Mouse (Mus musculus): ENCODE results near the gene B2m.

The B2m gene

DNA sequence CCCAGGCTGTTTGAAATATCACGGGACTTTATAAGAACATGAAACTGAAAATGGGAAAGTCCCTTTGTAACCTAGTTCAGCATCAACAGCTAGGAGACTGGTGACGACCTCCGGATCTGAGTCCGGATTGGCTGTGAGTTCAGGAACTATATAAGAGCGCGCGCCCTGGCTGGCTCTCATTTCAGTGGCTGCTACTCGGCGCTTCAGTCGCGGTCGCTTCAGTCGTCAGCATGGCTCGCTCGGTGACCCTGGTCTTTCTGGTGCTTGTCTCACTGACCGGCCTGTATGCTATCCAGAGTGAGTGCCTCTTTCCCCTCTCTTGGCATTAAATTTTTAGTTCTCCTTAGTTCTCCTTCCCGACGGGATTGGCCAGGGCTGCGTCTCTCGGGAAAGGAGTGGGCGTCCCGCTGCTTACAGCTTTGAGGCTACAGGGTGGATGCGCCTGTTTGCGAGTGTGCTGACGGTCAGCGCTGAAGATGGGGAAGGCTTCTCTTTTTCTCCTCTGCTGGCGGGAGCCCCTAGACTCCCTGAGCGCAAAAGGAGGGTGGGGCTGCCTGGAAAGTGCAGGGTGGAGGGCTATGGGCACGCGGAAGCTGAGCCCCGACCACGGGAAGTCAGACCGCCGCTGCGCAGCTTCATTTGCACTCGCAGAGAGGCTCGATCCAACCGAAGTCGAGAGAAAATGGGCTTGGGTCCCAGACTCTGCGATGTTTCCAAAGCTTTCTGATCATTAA is at the start of gene B2m:
TSS of gene B2m (plus strand) at position 179 of the 734 bp plus-strand sequence.
- DNase-seq (ENCODE audit: low read depth, low spot score): peak; percentile 90

DNA sequence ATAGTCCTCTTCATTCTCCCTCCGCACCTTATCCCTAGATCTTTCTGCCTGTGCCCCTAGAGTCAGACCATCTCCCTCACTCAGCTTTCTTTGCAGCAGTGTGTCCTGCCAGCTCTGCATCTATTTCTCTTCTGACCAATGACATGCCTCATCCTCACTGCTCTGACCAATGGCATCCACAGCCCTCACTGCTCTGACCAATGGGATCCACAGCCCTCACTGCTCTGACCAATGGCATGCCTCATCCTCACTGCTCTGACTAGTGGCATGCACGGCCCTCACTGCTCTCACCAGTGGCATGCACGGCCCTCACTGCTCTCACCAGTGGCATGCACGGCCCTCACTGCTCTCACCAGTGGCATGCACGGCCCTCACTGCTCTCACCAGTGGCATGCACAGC is 49.8 kb upstream of the B2m start:
- DNase-seq (ENCODE audit: low read depth, low spot score): peak; percentile 39

GRCm38 (mm10) chr2:122102070-122102469 is 45.4 kb upstream of the B2m start:
- peak; percentile 31 for DNase-seq (ENCODE audit: low read depth, low spot score)

DNA sequence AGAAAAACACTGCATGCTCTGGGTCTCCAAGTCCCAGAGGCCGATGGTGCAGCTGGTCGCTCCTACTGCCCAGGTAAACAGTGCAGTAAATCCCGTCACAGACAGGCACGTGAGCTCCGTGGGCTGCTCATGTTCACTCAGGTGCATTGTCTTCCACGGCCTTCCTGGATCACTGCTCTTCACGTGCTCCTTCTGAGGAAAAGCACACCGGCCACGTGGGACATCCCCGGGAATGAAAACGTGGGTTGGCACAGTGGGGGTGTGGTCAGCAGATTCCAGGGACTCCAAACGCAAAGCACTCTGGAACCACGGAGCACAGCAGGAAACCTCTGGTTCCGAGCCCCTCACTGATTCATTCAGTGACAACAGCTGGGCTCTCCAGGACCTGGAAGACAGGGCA is 39.4 kb upstream of the B2m start:
- peak; percentile 44 for DNase-seq (ENCODE audit: low read depth, low spot score)

- no peak for DNase-seq (ENCODE audit: low read depth, low spot score)
Observed at GRCm38 (mm10) chr2:122109714-122110113, 37.8 kb upstream of the B2m start.

DNA sequence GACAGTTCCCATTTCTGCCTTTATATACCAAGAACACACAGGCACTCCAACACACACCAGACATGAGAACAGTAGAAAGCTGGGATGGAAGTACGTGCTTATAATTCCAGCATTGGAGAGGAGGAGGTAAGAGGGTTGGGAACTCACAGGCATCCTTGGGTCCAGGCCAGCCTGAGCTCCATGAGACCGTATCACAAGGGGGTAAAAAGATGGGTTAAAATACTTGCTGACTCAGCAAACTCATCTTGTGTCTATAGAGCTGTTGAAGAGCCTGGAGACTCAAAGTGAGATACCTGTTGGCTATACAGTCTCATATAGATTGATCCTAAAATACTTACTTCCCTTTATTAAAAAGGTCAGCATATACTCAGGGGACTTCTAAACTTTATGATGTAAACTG is 30.6 kb upstream of the B2m start:
- DNase-seq (ENCODE audit: low read depth, low spot score): no peak

DNA sequence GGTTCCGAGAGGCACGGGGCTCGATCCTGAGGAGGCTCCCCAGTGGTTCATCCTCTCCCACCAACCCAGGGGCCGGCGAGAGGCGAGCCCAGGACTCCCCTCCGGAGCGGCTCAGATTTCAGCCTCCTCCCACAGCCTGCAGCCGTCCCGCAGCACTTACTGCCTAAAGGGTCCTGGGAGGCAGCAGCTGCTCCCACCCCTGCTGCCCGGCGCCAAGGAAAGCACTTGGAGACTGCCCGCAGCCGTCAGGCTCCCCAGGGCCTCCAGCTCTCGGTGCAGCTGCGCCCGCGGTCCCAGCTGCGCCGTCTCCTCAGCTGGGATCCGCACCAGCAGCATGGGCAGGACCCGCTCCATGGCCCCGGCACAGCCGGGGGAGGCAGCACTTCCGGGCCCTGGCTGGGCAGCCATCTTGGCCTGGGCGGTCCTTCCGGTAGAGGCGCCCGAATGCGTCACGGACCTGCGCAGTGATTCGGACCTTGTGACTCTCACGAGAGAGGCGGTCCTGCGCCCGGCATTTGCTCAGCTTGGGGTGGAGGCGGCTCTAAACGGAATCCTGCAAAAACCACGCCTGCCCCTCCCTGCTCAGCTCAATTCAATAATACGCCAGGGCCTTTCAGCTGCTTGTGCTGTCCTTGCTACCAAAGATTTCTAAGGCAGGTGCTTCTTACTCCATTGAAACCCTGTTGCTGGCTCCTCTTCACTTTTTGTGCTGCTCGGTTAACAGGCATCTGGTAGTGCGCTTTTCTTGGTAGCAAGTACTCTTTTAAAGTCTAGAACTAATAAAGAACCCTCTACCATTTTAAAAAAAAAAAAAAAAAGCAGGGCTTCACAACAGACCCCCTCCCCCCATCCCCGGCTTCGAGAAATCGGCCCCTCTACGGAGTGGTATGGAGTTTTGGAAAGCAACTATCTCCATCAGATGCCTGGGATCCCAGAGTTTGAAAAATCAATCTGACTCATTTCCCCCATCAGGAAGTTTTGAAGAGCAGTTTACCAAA is 29.2 kb upstream of the B2m start, which contains the start of gene Spg11:
TSS of gene Spg11 (minus strand) at position 426 of the 998 bp plus-strand sequence.
- peak; percentile 99 for DNase-seq (ENCODE audit: low read depth, low spot score)

GRCm38 (mm10) chr2:122125680-122126572 is 21.6 kb upstream of the B2m start:
- peak; percentile 52 for DNase-seq (ENCODE audit: low read depth, low spot score)

DNA sequence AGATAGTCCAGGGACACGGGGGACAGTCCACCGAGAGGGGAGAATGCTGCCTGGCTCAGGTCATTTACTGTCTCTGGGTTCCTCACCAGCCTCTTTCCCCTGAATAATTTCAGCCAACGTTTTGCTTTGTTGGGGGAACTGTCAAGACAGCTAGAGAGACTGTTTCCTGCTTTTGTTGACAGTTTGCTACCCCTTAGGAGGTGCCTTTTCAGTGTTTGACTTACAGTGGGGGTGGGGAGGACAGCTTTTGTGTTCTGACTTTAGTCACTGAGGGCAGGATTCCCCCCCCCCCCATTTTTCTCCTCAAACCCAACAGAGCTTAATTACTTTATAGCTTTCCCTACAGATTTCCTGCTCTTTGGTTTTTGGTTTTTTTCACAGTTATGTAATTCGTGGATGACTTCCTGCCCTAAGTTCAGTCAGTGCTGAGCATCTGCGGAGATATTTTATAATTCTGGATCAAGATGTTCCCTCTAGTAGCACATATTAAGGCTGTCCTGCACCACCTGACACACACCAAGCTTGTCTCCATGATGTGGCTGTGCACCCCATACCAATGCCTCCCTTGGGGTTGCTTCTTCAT is 20.6 kb upstream of the B2m start:
- no peak for DNase-seq (ENCODE audit: low read depth, low spot score)

GRCm38 (mm10) chr2:122127635-122128034 is 19.9 kb upstream of the B2m start:
- peak; percentile 36 for DNase-seq (ENCODE audit: low read depth, low spot score)

DNA sequence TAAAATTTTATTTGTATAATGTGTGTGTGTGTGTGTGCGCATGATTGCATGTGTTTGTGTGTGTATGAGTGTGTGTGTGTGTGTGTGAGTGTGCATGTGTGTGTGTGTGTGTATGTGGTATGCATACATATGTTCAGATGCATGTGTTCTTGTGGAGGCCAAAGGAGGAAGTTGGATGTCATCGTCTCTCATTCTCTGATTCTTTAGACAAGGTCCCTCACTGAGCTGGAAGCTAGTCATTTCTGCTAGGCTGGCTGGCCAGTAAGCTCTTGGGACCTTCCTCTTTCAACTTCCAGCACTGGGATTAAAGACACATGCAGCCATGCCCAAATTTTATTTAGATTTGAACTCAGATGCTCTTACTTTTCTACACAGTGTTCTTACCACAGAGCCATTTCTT is 15.4 kb upstream of the B2m start:
- DNase-seq (ENCODE audit: low read depth, low spot score): no peak

DNA sequence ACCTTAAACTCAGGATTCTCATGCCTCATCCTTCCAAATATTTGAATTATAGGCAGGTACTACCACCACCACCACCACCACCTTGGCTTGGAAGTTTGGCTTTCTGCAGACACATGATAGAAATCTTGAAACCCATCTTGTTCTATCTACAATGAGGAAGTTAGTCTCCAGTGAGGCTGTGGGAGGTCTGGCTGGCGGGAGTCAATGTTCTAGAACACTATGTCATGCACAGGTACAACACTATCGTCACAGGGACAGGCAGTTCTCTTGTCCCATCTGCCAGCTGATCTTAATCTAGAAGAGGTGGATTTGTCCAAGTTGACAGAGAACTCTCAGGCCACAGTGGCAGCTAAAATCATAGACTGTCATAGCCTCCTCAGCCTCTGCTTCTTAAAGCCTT is 14.9 kb upstream of the B2m start:
- no peak for DNase-seq (ENCODE audit: low read depth, low spot score)

GRCm38 (mm10) chr2:122137839-122138465 is 9.5 kb upstream of the B2m start:
- no peak for DNase-seq (ENCODE audit: low read depth, low spot score)

DNA sequence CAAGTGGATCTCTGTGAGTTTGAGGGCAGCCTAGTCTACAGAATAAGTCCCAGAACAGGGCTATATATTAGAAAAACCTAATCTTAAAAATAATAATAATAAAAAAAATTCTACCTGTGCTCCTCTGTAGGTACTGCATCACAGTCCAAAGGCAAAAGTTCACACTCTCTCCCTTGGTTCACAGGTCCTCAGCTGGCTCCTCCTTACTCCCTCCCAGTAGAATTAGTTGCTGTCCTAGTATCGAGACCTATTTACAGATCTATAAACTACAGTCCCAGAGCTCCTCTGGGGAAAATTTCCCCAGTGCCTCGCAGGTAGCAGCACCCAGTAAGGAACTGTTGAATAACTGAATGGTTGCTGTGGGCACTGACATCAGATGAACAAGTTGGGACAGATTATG is 6.7 kb upstream of the B2m start:
- DNase-seq (ENCODE audit: low read depth, low spot score): no peak

- DNase-seq (ENCODE audit: low read depth, low spot score): no peak
Observed at GRCm38 (mm10) chr2:122141332-122141967, 6.0 kb upstream of the B2m start.

DNA sequence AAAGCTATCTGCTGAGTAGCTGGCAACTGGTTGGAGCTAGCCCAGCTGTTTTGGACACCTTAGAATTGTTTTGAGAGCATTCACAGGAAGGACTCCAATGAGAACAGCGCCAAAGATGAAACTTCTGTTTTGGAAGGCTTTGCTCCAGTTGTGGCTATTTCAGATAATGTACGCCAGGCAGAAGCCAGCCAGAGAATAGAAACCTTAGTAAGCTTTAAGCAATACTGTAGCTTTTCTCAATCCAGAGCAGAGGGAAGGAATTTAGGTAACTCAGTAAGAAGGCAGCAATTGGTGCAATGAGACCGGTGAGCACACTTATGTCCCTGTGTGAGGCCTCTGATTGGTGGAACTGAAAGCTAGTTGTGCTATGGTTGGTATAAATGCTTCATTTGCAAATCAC is 4.4 kb upstream of the B2m start:
- no peak for DNase-seq (ENCODE audit: low read depth, low spot score)

DNA sequence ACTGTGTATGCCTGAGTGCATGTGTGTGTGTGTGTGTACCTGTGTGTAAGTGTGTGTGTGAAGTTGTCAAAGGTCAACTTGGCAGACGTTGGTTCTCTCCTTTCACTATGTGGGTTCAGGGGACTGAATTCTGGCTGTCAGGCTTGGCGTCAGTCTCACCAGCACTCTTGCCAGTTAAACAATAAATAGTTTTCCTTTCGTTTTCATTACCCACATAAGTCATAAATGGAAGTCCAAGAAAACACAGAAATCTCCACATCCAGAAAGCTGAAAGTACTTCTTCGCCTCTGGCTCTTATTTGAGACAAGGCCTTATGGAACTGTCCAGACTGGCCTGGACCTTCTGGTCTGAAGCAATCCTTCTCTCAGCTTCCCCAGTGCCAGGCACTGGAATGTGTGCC is 1.7 kb upstream of the B2m start:
- DNase-seq (ENCODE audit: low read depth, low spot score): no peak

GRCm38 (mm10) chr2:122146687-122147086 is 799 bp upstream of the B2m start:
- DNase-seq (ENCODE audit: low read depth, low spot score): no peak

DNA sequence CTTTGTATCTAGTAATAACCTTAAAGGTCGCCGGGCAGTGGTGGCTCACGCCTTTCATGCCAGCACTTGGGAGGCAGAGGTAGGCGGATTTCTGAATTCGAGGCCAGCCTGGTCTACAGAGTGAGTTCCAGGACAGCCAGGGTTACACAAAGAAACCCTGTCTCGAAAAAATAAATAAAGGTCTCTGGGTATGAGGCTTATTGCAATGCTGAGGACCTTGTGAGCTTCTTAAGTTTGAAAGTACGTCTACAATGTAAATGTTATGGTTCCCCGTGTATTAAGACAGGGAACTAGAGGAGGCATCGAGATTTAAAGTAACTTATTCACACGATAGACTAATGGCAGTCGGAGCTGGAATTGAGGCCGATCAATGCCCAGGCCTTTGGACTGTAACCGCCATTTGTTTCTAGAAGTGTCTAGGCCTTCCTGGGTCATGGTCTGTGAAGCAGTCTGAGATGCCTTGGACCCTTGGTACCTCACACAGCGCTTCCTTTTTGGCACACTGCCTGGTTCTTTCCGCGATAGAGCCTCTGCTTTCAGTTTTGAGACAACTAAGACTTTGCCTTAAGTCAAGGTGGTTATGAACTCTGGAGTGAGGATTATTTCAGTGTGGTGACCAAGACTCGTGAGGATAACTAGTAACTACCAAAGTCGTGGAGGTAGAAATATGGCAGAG is 894 bp downstream of the B2m start:
- DNase-seq (ENCODE audit: low read depth, low spot score): no peak

DNA sequence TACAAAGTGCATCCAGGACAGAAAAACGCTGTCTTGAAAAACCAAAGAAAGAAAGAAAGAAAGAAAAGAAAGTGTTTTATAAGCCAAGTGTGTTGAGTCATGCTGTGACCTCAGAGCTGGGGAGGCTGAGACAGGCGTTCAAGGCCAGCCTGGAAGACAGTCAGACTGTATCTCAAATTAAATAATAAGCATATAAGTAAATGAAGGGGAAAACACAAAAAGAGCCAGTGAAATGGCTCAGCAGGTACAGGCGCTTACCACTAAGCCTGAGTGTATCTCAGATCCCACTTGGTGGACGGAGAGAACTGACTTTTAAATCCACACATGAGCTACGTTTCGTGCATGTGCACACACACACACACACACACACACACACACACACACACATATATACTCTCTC is 1.8 kb downstream of the B2m start:
- DNase-seq (ENCODE audit: low read depth, low spot score): no peak

Measured in R1 (cell line).